ENCODE assay signal across 23 mouse cellular contexts in genomic region chr4:152775801-152776200, GRCm38 (mm10).
DNase-seq lines count a peak whose midpoint lies in the region; ATAC-seq lines count a peak whose summit lies in the region.
"Had no signal": no experiment of that assay in that cellular context is flagged by ENCODE, and none has a peak within 500 bp of the region (broad histone marks: within the 10 kb centered on the region; RNA-seq: fewer than 3 reads in every experiment).

No protein-coding gene starts in this region.

- H3K36me3 ChIP-seq in neural tube, embryonic 13.5 days: no peaks in the 10 kb centered on the region
- H3K36me3 ChIP-seq: embryonic facial prominence, embryonic 10.5 days; embryonic facial prominence, embryonic 12.5 days; forebrain, embryonic 15.5 days; G1E had no signal

- H3K4me3 ChIP-seq in neural tube, embryonic 13.5 days: no peak overlapping the region
- H3K4me3 ChIP-seq: embryonic facial prominence, embryonic 10.5 days; embryonic facial prominence, embryonic 12.5 days; forebrain, embryonic 13.5 days; forebrain, embryonic 15.5 days had no signal

- H3K9ac ChIP-seq in neural tube, embryonic 13.5 days: no peak overlapping the region
- H3K9ac ChIP-seq: embryonic facial prominence, embryonic 12.5 days; forebrain, embryonic 13.5 days; forebrain, embryonic 15.5 days; forebrain, postnatal 0 days had no signal

- no peaks in the 10 kb centered on the region for H3K27me3 ChIP-seq in neural tube, embryonic 13.5 days
- H3K27me3 ChIP-seq: CH12.LX; embryonic facial prominence, embryonic 12.5 days; forebrain, embryonic 13.5 days; forebrain, embryonic 15.5 days; Patski had no signal

- ATAC-seq in neural tube, embryonic 13.5 days (ENCODE audit: low read depth): no peak
- ATAC-seq: activated CD4-positive, CD25-positive, alpha-beta regulatory T cell, adult 4 months; CD4-positive, CD25-positive, alpha-beta regulatory T cell, adult 4 months; forebrain, embryonic 13.5 days; forebrain, embryonic 15.5 days; forebrain, postnatal 0 days; Patski had no signal

- peaks cover 9% of the 10 kb centered on the region for H3K4me1 ChIP-seq in neural tube, embryonic 13.5 days (replicated peaks)
- H3K4me1 ChIP-seq: embryonic facial prominence, embryonic 10.5 days; embryonic facial prominence, embryonic 12.5 days; forebrain, embryonic 13.5 days; forebrain, embryonic 15.5 days had no signal

- H3K9me3 ChIP-seq in neural tube, embryonic 13.5 days: no peaks in the 10 kb centered on the region
- H3K9me3 ChIP-seq: embryonic facial prominence, embryonic 10.5 days; embryonic facial prominence, embryonic 12.5 days; forebrain, embryonic 13.5 days; forebrain, embryonic 15.5 days had no signal

- 82% methylated on average over 6 of the region's 6 CpGs for WGBS in neural tube, embryonic 13.5 days

- no peak overlapping the region for H3K4me2 ChIP-seq in neural tube, embryonic 13.5 days
- H3K4me2 ChIP-seq: embryonic facial prominence, embryonic 12.5 days; forebrain, embryonic 13.5 days; forebrain, embryonic 15.5 days had no signal

- peak overlapping the region; percentile 38; the same call in 1 of the 2 replicates for H3K27ac ChIP-seq in neural tube, embryonic 13.5 days (replicated peaks)
- H3K27ac ChIP-seq: embryonic facial prominence, embryonic 10.5 days; embryonic facial prominence, embryonic 12.5 days; forebrain, embryonic 13.5 days; forebrain, embryonic 15.5 days had no signal

- DNase-seq in adrenal gland, adult (ENCODE audit: inconsistent age in 2 of 2, low spot score in 1 of 2): peak; percentile 61 to 82
- no peak for DNase-seq in adrenal gland, postnatal 4 days (ENCODE audit: low spot score in 2 of 2)
- DNase-seq in neural tube, embryonic 10.5 days (ENCODE audit: extremely low spot score, low spot score): no peak
- DNase-seq in adrenal gland, postnatal 14 days: peak; percentile 9
- no peak for DNase-seq in heart, postnatal 4 days
- no peak for DNase-seq in kidney, adult 18-20 months
- DNase-seq: B cell, adult 2 months; cerebellum, adult 11-12 months; cerebellum, adult 2 months; cerebellum, adult 9-10 months; cerebellum, postnatal 10 days; cerebellum, postnatal 25 days; forebrain, postnatal 0 days had no signal

Comparison
In these comparisons a context has a peak if more than half of its experiments do, and no peak if none do; other contexts are left out.
1. DNase-seq: peak in adrenal gland, adult (2 of 2) and adrenal gland, postnatal 14 days (single experiment); none in adrenal gland, postnatal 4 days (0 of 2), neural tube, embryonic 10.5 days (single experiment), heart, postnatal 4 days (single experiment) and kidney, adult 18-20 months (single experiment).